7 mouse cellular contexts compared by ENCODE assay signal in the genomic region with DNA sequence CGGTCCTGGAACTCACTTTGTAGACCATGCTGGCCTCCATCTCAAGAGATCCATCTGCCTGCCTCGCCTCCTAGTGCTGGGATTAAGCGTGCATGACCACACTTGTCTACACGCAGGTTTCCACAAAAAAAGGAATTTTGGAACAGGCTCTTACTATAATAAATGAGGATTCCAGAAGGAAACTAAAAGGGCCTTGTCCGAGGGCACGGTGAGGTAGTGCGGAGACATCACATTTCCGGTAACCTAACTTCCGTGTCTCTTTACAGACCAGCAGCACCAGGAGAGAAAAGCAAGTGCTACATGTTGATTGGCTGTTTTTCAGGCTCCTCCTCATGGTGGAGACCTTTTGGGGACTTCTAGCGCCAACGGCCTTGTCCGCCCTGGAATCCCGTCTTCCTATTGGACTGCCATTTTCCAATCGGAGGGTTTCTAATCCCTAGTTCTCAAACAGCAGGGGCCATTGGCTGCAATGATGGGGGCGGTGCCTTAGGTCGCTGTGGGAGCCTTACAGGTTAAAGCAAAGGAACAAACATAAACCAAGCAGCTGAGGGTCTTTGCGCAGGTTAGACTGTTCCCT. TPM values are rescaled to one million over a fixed set of nuclear protein-coding genes. Genes with fewer than 3 reads are reported as not detected.
DNase-seq lines count a peak whose midpoint lies in the region; ATAC-seq lines count a peak whose summit lies in the region.

Gene Phkg2, plus strand, starts transcription at position 446 of the 577 bp plus-strand sequence.

- peak; percentile 99 for ATAC-seq in inflammation-experienced regulatory T-cells, adult 6 months
- ATAC-seq in megakaryocyte-erythroid progenitor cell, adult 5-6 weeks (replicated peaks; ENCODE audit: low FRiP score, low TSS enrichment, poor library complexity, severe bottlenecking): peak; percentile 99

- intact Hi-C loops in gastrocnemius, postnatal 14 days (cut with DNase I; ENCODE audit: low total_unique reads): no loop called here
- intact Hi-C loops in left cerebral cortex, postnatal 10 days (cut with DNase I): no loop called here

- DNase-seq in adrenal gland, adult 18-20 months (ENCODE audit: low spot score in 2 of 2): peak; percentile 71 to 77
- DNase-seq in embryo, embryonic 10.5 days (ENCODE audit: low spot score): peak; percentile 98
- DNase-seq in gastrocnemius, postnatal 14 days: peak; percentile 90
- DNase-seq in left cerebral cortex, postnatal 10 days (ENCODE audit: extremely low spot score in 1 of 2, low spot score in 2 of 2): peak; percentile 92 to 95
- DNase-seq in right cerebral cortex, postnatal 25 days: peak; percentile 90

RNA-seq across cellular contexts. Expression of gene Phkg2, which starts in this region (rescaled TPM):
- total RNA-seq in adrenal gland, adult 18-20 months (2021): 10 to 100 TPM; 37.1 to 38.0 TPM
- 10 to 100 TPM; 10.1 to 10.7 TPM for total RNA-seq in gastrocnemius, postnatal 14 days (2021)
- polyA plus RNA-seq in inflammation-experienced regulatory T-cells, adult 6 months (2017; shearing (Covaris generic)): 100 to 1,000 TPM in 1 of 3 experiments, 10 to 100 TPM in 2; 75.0 to 116 (median 93.2) TPM
- total RNA-seq in left cerebral cortex, postnatal 10 days (2021): 10 to 100 TPM; 71.4 to 76.7 TPM
- 43.0 and 59.6 TPM in 2 replicates for total RNA-seq in megakaryocyte-erythroid progenitor cell, adult 5-6 weeks (2014; fragmentation: Nextera tagmentation)
- total RNA-seq in megakaryocyte-erythroid progenitor cell, adult 5-6 weeks (2017): 21.1 and 30.5 TPM in 2 replicates

Comparison
In these comparisons a context has a peak if more than half of its experiments do, and no peak if none do; other contexts are left out.
1. Peak in every context shown above with its lines: DNase-seq and ATAC-seq.